Mouse (Mus musculus): ENCODE results near the gene Ucp3.

- no peak for TF ChIP-seq CTCF (IDR thresholded peaks at IDR 0.05; ENCODE audit: borderline replicate concordance, insufficient read depth, low read length)
- TF ChIP-seq POLR2A (IDR thresholded peaks at IDR 0.05; ENCODE audit: low read depth, low read length), result no peak
These were observed 1.2 kb downstream of the Ucp3 start for GRCm38 (mm10) chr7:100473846-100474454.
